Mouse (Mus musculus) layer of hippocampus, adult 6 months (tissue): ENCODE results near the gene Defb5. TPM values are rescaled to one million over a fixed set of nuclear protein-coding genes. Genes with fewer than 3 reads are reported as not detected.

Experiments used
- long read RNA-seq, 2 experiments: library from polyadenylated mRNA; unstranded; transcript quantifications; one replicate each; pipeline ENCODE4 v2.0.0; 2019 to 2020
- polyA plus RNA-seq: library from polyadenylated mRNA; unstranded; fragments of <200 nt; fragmentation: Nextera tagmentation; gene quantifications from 2 replicates; pipeline ENCODE4 v1.2.3, GENCODE M21; 2021

Defb5 gene
- not detected in 2 replicates for polyA plus RNA-seq
- long read RNA-seq, experiment 1 = 0 reads
- long read RNA-seq, experiment 2, partial matches to known transcripts = 0 of 1 reads
- long read RNA-seq, experiment 2, other reads (novel, unspliced or antisense) = 1 of 1 reads

GRCm38 (mm10) chr8:19247280-19247679 lies at the start of gene Defb5:
TSS of gene Defb5 (plus strand) at chr8:19247580.

GRCm38 (mm10) chr8:19225161-19225560 lies 22.2 kb upstream of the Defb5 start, which contains the start of gene Defb6:
TSS of gene Defb6 (plus strand) at chr8:19225478.

GRCm38 (mm10) chr8:19239616-19240015 lies 7.8 kb upstream of the Defb5 start, which contains the start of gene Defb46:
TSS of gene Defb46 (plus strand) at chr8:19239916.

GRCm38 (mm10) chr8:19293060-19293459 lies 45.7 kb downstream of the Defb5 start, which contains the start of gene Defb3:
TSS of gene Defb3 (plus strand) at chr8:19293360.

Other genes starting within 250 kb of the Defb5 start
- gene Defb38, start 221.0 kb upstream of the Defb5 start, polyA plus RNA-seq = not detected in 2 replicates
- not detected in 2 replicates for gene Defb39, start 182.8 kb upstream of the Defb5 start, polyA plus RNA-seq
- not detected in 2 replicates for gene Defb12, start 132.7 kb upstream of the Defb5 start, polyA plus RNA-seq
- not detected in 2 replicates for gene Defb34, start 123.8 kb upstream of the Defb5 start, polyA plus RNA-seq
- gene Gm45826, start 106.8 kb upstream of the Defb5 start, polyA plus RNA-seq = not detected in 2 replicates
- gene Defb14, start 53.2 kb upstream of the Defb5 start, polyA plus RNA-seq = not detected in 2 replicates
- not detected in 2 replicates for gene Defb4, start 48.9 kb upstream of the Defb5 start, polyA plus RNA-seq
- gene Defb6, start 22.1 kb upstream of the Defb5 start, polyA plus RNA-seq = not detected in 2 replicates
- gene Defb46, start 7.7 kb upstream of the Defb5 start, polyA plus RNA-seq = not detected in 2 replicates
- not detected in 2 replicates for gene Defb3, start 45.8 kb downstream of the Defb5 start, polyA plus RNA-seq
- gene Defb8, start 200.0 kb downstream of the Defb5 start, polyA plus RNA-seq = not detected in 2 replicates
- gene Defb7, start 247.5 kb downstream of the Defb5 start, polyA plus RNA-seq = not detected in 2 replicates